Mouse (Mus musculus): Measurements from ENCODE around the gene Sbk1.
"Not testable (repeated sequence)": the region's sequence is repeated elsewhere in the genome, so short reads cannot be mapped to it uniquely, and the experiment has no call there.

Sbk1 gene

DNA sequence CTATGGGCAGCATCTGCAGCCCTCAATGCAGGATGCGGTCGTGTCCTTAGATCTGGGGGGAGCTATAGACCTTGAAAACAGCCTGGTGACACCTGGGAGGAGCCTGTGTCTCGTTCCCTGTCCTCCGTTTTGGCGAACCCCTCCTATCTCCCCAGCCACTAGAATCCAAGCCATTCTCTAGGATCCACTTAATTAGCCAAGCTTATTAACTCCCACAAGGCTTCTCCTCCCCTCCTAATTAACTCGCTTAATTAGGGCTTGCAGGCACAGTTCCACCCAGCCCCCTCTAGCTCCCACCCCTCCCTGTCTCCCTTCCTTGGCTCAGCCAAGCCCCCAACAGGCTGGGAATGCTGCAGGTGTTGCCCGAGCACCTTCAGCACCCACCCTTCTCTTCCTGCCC is 8.5 kb upstream of the Sbk1 start:
- no peak for DNase-seq (ENCODE audit: low read depth, low spot score)

DNA sequence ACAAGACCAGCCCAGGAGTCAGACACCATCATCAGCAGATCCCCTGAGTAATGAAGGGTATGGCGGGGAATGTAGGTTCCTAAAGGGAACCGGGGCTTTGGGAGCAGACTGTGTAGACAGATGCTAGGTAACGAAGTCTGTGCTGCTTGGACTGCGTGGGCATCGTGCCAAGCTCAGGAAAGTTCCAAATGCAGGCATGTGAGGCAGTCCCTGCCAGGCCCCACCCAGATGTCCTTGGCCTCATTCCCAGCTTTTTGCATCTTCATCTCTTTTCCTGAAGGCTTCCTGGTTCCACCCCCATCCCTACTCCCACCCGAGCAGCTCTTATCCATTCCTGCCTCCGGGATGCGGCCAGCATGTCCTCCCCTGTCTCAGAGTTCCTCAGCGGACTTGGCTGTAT is 6.5 kb upstream of the Sbk1 start:
- no peak for DNase-seq (ENCODE audit: low read depth, low spot score)

DNA sequence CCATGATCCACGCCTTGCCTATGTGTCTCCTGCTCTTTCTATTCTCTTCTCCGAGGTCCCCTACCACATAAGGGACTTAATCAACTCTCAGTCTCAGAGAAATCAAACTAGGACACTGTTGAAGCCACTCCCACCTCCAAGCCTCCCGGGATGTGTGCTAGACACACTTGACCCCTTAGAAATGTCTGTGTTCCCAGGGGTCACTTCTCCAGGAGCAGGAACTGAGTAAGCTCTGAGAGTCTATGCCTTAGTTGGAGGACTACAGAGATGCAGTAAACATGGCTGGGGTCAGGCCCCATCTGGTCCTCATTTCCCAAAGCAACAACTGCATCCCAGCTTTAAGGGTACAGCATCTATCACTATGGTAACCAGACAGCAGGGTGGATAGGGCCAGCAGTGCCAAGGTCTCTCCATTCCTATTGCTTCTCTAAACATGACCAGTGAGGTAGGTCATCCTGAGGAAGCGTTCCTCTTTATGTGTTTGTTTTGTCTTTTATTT is 6.0 kb upstream of the Sbk1 start:
- no peak for DNase-seq (ENCODE audit: low read depth, low spot score)

DNA sequence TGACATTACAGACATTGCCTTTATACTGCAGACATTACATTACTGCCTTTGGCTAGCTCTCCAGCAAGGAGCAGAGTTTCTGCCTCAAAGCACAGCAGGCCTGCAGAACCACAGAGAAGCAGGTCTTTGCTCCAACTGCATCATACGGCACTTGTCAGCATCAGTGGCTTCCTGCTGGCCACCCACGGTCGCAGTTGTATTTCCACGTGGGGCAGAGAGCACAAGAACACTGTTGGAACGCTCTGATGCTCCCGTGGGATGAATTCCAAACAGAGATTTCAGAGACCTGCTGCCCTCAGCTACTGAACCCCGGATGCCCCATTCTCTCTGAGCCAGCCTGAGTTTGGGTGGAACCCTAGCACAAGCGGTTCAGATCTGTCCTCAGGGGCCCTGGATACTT is 4.8 kb upstream of the Sbk1 start:
- no peak for DNase-seq (ENCODE audit: low read depth, low spot score)

DNA sequence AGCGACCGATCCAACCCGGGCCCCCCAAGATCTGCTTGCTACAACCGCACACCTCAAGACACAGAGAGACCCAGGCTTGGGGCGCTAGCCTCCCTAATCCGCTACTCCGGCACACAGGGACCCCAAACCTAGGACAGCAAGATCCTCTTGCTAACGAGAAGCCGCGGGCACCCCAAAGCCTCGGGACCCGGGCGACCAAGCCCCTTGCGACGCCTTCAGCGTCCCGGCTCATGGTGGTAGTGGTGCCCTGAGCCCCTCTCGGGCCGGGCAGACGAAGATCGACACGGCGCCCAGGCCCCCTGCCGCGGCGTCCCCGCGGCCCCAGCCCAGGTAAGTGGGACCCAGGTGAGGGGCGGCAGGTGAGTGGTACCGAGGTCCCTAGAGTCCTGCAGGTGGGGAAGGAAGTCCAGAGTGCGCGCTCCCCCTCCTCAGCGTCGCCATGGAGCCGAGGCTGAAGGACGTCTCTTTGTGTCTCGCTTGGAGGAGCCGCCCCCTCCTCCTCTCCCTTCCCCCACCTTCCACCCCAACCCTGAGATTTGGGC is 422 bp downstream of the Sbk1 start:
- DNase-seq (ENCODE audit: low read depth, low spot score): peak; percentile 38

DNA sequence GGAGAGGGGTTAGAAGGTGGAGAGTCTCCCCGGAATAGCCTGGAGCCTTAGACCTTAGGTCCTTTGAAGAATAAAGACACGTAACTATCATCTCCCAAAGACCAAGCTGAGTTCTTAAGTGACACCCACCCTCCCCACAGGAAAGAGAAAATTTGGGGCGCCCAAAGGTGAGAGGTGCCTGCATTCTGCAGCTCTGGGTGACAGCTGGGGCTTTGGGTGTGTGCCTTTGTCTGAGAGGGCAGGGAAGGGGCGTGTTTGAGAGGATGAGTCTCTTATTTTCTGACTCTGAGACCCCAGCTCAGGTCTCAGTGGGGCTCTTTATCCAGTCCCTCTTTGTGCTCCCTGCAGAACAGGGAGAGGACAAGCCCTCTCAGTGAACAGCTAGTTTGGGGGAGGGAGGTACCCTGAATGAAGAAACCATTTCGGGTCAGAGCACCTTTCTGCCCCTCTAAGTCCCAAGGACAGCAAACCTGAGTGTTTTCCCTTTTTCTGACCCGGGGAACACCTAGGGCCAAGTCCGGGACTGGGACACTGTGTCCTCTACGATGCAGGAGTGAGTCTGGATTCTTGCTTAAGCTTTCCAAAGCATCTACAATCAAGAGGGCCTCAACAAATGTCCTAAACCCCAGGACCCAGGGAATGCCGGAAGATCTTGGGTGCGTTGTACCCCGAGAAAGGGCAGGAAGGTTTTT is 1.1 kb downstream of the Sbk1 start:
- DNase-seq (ENCODE audit: low read depth, low spot score): no peak

DNA sequence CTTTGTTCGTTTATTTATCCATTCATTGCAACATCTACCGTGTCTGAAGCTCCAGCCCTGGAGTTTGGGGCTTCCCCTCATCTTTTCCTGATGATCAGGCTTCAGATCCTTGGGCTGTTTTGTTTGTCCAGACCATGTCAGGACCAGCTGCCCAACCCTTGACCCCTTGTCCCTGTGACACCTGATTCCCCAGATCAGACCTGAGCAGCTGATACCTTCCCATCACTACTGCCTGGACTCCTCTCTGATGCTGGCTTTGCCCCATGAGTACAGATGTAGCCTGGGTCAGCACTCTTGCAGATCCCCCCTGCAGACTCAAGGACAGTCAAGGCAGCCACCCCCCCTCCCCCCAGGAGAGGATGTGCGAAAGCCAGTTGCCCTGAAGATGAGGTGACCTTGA is 1.7 kb downstream of the Sbk1 start:
- no peak for DNase-seq (ENCODE audit: low read depth, low spot score)

DNA sequence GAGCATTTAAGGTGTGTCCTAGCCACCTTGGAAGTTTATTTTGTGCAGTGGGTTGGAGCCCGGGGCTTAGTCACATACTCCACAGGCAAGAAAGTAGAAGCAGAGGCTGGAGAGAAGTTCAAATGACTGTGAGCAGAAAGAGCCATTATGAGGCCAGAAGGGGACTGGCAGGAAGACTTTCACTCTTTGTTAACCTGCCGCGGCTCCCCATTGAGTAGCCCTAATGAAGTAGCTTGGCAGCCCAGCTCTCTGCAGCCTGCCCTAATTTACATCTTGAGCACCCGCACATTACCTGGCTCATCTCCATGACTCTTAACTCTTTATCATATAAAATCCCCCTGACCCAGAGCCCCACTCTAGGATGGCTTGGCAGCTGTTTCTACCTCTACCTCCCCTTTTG is 2.2 kb downstream of the Sbk1 start:
- peak; percentile 63 for DNase-seq (ENCODE audit: low read depth, low spot score)

DNA sequence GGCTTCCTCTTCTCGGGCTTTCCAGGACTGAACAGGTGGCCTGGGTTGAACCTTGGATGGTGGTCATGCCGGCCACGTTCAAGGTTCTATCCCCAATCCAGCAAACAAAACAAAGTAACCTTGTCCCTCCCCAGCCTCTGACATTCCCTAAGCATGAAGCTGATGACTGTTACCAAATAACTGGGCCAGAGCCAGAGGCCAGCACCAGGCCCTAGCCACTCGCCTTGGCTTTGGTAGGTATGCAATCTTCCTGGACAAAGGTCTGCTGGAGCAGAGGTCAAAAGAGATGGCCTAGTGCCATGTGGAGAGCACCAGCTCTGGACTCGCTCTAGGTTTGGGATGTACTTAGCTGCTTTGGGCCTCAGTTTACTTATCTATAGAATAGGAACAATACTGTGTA is 3.3 kb downstream of the Sbk1 start:
- no peak for DNase-seq (ENCODE audit: low read depth, low spot score)

DNA sequence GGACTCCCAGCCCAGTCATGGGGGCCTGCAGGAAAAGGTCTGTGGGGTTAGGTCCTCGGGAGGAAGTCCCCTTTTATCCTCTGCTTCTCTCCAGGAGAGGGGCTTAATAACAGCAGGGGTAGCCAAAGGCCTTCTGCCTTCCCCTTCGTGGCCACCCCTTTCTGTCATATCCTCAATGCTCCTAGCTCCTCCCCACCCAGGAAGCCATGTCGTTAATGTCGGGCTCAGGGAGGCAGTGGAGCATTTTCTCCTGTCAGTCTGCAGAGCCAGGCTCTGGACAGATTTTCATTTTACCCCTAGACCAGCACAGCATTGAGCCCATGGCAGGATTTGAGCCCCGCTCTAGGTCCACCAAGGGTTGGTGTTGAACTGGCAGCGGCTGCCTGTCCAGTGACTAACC is 3.9 kb downstream of the Sbk1 start:
- no peak for DNase-seq (ENCODE audit: low read depth, low spot score)

DNA sequence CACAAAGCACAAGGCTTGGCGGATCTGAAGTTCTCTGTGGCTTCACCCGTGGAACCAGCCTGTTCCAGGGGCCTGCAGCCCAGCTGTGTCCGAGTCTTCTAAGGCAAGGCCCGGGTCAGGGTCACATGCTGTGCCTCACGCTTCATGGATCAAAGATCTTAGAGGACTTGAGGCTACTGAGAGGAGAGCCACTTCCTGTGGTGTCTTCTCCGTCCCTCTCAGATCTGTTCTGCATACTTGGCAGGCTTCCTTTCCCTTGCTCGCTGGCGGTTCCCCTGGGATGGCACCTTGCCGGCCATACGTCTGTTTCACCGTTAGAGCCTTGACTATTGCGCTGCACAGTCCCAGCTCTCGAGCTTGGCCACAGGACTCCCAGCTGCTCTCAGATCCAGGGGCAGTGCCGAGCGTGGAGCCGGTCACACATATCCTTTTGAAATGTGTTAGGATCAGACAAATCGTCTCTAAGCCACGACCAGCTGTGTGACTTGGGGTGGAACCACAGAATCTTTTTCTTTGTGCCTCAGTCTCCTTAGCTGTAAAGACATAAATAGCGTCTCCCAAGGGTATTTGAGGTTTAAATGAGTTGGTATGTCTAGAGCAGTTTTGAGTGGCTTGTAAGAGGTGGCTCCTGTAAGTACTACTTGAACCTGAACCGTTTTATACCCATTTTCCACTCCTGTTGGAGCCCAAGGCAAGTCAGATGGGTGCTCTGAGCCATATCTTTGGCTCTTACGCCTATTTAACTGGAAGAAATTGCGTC is 5.3 kb downstream of the Sbk1 start:
- no peak for DNase-seq (ENCODE audit: low read depth, low spot score)

DNA sequence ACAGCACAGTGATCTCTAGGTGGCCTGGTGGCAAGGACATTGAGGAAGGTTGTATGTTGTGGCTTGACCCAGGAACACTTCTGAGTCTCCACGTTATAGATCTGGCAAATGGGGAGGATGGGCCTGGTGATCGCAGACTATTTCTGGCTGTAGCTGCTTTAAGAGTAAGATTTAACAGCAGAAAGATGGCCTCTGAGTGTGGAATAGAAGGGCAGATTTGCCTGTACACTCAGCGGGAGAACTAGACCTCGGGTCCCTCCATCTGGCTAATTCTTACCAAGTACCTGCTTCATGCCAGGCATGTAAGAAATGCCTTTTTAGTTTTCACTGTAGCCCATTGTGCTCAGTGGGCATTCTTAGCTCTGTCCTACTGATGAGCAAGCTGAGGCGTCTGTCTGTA is 6.4 kb downstream of the Sbk1 start:
- DNase-seq (ENCODE audit: low read depth, low spot score): no peak

DNA sequence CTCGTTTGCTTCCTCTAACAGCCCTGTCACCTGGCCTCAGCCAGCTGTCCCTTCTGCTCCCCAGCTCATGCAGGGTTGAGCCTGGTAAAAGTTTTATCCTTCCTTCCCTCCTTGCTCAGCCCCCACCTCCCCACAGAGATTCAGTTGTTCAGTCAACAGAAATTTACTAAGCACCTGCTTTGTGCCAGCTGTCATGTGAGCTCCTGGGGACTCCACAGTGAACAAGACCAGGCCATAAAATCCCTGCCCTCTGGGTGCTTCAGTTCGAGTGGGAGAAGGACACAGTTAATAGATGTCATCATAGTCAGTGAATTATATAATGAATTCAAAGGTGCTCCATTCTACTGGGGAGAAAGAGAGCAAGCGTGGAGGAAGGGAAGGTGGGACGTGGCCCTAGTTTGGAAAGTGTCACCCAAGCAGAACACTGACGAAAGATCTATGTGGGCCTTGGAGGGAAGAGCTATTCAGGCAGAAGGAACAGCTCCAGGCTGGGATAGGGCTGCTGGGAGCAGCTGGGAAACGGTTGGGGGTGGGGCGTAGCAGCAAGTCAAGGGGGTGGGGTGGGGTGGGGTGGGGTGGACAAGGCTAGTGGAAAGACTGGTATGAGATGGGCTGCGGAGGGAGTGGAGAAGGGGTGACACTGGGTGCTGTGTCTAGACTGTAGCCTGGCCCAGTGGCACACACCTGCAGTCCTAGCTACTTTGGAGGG is 7.5 kb downstream of the Sbk1 start:
- DNase-seq (ENCODE audit: low read depth, low spot score): peak; percentile 56

DNA sequence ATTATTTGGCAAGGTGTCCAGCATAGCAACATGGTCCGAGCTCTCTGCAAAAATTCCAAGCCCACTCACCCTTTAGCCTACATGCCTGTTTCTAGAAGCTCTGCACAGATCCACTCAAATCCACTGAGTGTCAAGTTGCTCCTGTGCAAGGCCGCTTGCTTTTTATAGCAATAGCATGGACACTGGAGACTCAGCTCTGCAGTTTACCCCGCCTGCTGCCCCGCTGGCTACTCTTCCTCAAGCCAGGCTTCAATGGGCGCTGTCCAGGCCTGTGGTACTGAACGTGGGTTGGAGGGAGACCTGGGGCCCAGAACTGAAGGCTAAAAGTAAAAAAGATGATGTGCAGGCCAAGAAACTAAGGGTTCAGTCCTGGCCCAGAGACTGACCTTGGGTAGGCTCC is 8.3 kb downstream of the Sbk1 start:
- DNase-seq (ENCODE audit: low read depth, low spot score): peak; percentile 39

DNA sequence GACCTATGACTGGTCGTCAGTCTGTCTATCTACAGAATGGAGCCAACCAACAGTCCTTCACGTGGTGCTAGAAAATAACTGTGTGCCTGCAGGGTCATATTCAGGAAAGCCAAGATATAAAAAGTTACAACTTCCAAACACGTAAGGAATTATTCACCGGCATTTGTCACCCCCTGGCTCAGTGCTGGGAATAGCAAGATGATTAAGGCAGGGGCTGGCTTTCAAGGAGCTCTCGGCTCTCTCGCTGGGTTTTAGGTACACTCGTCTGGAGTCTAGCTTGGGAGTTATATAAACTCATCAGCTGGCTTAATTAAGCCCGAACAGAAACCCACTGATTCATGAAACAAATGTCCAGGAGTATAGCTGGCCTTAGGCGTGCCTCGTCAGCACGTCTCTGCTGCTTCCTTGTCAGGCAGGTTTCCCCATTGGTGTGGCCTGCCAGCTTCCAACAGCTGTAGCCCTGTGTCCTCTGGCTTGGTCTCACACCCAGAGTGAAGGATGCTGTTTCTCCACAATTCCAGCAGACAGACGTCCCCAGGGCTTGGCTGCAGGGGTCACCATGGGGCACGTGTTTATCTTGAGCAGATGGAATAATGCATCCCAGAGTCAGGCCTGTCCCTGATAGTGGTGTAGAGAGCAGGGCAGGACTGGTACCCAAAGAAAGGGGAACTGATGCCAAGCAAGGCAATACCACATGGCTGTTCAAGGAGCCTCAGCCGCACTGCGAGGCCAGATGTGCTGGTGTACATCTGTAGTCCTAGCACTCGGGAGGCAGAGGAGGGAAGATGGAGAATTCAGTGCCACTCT is 9.7 kb downstream of the Sbk1 start:
- no peak for DNase-seq (ENCODE audit: low read depth, low spot score)

DNA sequence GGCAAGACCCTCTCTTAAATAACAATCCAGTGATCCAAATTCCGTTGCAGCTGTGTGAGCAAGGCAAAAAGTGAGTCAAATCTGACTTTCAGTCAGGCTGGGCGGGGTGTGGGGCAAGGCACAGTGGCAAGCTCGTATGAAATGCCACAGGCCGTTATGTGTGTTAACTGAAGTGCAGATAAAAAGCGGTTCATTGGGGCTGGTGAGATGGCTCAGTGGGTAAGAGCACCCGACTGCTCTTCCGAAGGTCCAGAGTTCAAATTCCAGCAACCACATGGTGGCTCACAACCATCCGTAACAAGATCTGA is 10.2 kb downstream of the Sbk1 start:
- not testable (repeated sequence) for DNase-seq (ENCODE audit: low read depth, low spot score)

DNA sequence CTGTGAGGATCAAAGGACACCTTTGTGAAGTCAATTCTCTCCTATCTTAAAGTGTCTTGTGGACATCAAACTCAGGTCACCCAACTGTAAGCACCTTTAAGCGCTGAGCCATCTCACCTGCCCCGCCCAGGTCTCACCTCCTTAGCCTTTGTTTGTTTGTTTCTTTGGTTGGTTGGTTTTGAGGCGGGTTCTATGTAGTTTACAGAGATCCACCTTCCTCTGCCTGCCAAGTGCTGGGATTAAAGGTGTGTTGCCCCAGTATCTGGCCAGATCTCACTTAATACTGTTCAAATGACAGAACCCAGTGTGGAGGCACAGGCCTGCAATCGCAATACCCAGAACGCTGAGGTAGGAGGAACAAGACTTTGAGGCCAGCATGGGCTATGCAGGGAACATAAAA is 11.6 kb downstream of the Sbk1 start:
- no peak for DNase-seq (ENCODE audit: low read depth, low spot score)

DNA sequence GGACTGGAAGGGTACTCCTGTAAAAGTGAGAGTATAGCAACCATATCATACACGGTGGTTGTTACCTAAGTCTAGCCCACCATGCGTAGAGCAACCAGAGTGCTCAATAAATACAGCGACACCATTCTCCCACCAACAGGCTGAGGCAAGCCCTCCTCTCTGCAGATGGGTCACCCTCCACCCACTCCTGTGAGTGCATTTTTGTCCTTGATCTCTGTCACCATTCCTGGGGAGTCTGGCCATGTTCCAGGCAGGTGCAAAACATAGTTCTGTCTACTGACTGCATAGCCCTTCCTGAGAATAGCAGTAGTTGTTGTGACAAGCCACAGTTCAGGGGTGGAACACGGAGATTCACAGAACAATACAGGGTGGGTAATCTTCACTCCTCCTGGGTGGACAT is 12.0 kb downstream of the Sbk1 start:
- no peak for DNase-seq (ENCODE audit: low read depth, low spot score)

DNA sequence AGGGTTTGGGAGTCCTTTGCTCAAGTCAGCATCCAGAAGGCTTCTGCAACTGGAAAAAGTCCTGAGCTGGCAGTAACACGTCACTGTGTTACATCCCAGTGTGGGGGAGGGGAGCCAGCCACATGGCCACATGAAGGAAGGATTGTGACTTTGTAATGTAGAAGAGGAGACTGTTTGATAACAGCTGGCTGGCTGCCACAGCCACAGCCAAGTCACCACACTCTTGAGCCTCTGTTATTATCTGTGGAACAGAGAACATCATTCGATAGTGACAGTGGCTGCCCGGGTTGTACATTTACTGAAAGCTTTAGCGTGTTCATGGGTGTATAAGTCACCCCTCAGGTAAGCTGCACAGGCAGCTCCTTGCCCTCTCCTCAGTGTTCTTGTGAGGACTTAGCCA is 12.4 kb downstream of the Sbk1 start:
- peak; percentile 48 for DNase-seq (ENCODE audit: low read depth, low spot score)

DNA sequence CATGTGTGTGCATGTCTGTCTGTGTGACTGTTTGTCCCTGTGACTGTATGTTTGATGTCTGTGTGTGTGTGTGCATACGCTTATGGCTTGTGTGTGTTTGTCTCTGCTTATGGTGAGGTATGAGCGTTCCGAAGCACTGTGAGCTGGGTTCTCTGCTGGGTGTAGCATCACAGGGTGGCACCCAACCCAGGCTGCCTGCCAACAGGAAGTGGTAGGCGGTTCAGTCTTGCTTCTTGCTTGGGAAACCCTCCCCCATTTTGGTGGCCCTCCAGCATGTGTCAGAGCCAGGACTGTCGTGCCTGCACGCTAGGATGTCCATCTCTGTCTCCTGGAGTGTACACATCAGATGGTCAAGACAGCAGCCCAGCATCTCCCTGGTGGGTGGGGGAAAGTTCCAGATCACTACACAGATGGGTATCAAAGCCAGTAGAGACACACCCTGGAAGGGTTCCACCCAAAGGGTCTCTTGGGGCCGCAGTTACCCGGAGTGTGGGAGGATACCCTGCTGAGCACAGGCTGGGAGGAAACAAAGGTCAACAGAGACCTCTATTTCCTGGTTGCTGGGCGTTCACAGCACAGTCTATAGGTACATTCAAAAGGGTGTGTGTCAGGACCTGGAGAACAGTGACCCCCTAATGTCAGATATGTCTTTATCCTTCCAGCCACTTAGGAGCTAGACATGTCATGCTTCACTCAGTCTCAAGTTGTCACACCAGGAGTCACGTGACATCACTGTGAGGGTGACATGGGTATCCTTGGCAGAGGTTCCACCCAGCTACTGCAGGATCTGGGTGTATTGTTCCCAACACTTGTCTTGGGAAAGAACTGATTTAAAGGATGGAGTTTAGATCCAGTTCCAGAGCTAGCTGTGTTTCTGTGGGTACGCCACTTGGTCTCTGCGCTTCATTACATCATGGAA is 13.1 kb downstream of the Sbk1 start:
- peak; percentile 54 for DNase-seq (ENCODE audit: low read depth, low spot score)

DNA sequence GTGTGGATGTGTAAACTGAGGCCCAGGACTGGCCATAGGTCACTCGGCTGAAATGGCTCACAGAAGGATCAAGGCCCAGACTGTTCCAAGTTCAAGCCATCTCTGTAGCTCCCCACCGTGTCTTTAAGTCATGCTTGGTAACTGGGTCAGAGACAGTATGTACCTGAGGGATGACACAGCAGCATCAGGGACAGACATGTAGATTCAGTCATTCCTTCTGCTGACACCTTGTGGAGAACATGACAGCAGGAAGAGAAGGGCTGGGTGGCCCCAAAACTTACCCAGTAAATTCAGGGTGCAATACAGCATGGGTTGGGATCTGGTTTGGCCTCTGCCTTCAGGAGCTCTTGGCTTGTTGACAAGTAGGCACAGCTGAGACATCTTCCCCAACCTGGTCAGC is 13.9 kb downstream of the Sbk1 start:
- DNase-seq (ENCODE audit: low read depth, low spot score): no peak

All from ZHBTc4 (cell line).